Mouse (Mus musculus) ES-Bruce4 (cell line): ENCODE measurements around the gene Olfr524. TPM values are rescaled to one million over a fixed set of nuclear protein-coding genes. Genes with fewer than 3 reads are reported as not detected.
A peak's percentile ranks its signal among the peaks of the same experiment; 100 is the strongest.

Experiments
- H3K27ac ChIP-seq: 2 replicates; pipeline ENCODE4 v1.5.1; 2012; ENCODE audit warnings: low read length, inconsistent platforms; ENCODE audit not compliant: insufficient read depth
- H3K27me3 ChIP-seq: 2 replicates; pipeline ENCODE4 v1.6.1; 2012; ENCODE audit warnings: mild to moderate bottlenecking, low read length, inconsistent platforms; ENCODE audit not compliant: control insufficient read depth, poor library complexity, insufficient read depth, severe bottlenecking
- H3K36me3 ChIP-seq: 2 replicates; pipeline ENCODE4 v1.6.1; 2012; ENCODE audit warnings: inconsistent platforms, mild to moderate bottlenecking, low read length, moderate library complexity; ENCODE audit not compliant: control insufficient read depth, poor library complexity, insufficient read depth, severe bottlenecking
- H3K4me1 ChIP-seq: one replicate; pipeline ENCODE4 v1.8.1; 2011; ENCODE audit warnings: low read length; ENCODE audit not compliant: control insufficient read depth, insufficient read depth
- H3K4me3 ChIP-seq: 2 replicates; pipeline ENCODE4 v1.5.1; 2011; ENCODE audit warnings: low read depth, mild to moderate bottlenecking, low read length
- H3K9ac ChIP-seq: 2 replicates; pipeline ENCODE4 v1.6.1; 2012; ENCODE audit warnings: low read depth, mild to moderate bottlenecking, inconsistent platforms; ENCODE audit not compliant: poor library complexity, severe bottlenecking
- H3K9me3 ChIP-seq: replicated peaks from 2 replicates; pipeline ENCODE4 v1.6.1; 2012; ENCODE audit warnings: mild to moderate bottlenecking, low read length, inconsistent platforms; ENCODE audit not compliant: control insufficient read depth, poor library complexity, insufficient read depth, severe bottlenecking
- CTCF ChIP-seq: IDR thresholded peaks from one replicate; pipeline ENCODE4 v1.8.1; 2011; ENCODE audit warnings: low read depth, low read length
- EP300 ChIP-seq: IDR thresholded peaks from 2 replicates; pipeline ENCODE4 v1.6.1; 2011; ENCODE audit warnings: low read depth, low read length; ENCODE audit not compliant: insufficient read depth
- POLR2A ChIP-seq: IDR thresholded peaks from one replicate; pipeline ENCODE4 v1.8.1; 2011; ENCODE audit warnings: low read length; ENCODE audit not compliant: insufficient read depth
- polyA plus RNA-seq: library from polyadenylated mRNA; stranded (reverse); fragments of >200 nt; gene quantifications from 2 replicates; pipeline ENCODE4 v1.2.4, GENCODE M21; 2011; ENCODE audit warnings: low read depth; ENCODE audit not compliant: missing spikeins, insufficient read depth, insufficient read length

Olfr524 gene
- polyA plus RNA-seq, 1 experiment: not detected

- no peaks in the 10 kb centered on the region for H3K27me3 ChIP-seq
- no peaks in the 10 kb centered on the region for H3K9me3 ChIP-seq
- no peak within 1 kb of the TSS for H3K27ac ChIP-seq
- no peak within 1 kb of the TSS for H3K4me3 ChIP-seq
- no peaks in the 10 kb centered on the region for H3K36me3 ChIP-seq
- TF ChIP-seq EP300 (no peak), POLR2A (no peak), CTCF (no peak)
- H3K4me1 ChIP-seq: no peaks in the 10 kb centered on the region
- no peak within 1 kb of the TSS for H3K9ac ChIP-seq
Observed at GRCm38 (mm10) chr7:140164664-140165063, 41.1 kb downstream of the Olfr524 start, which contains the start of gene Olfr522. Olfr522 (minus strand) TSS chr7:140164764.

- Histone ChIP-seq H3K36me3 (no peaks in the 10 kb centered on the region), H3K4me3 (no peak overlapping the region), H3K4me1 (no peaks in the 10 kb centered on the region), H3K9ac (no peak overlapping the region), H3K27me3 (no peaks in the 10 kb centered on the region), H3K9me3 (no peaks in the 10 kb centered on the region), H3K27ac (no peak overlapping the region)
- TF ChIP-seq POLR2A (no peak), CTCF (no peak), EP300 (no peak)
Observed at GRCm38 (mm10) chr7:140160363-140160762, 45.4 kb downstream of the Olfr524 start.

GRCm38 (mm10) chr7:140154218-140154927, 51.4 kb downstream of the Olfr524 start, which contains the start of gene Sprn:
Sprn (minus strand) TSS chr7:140154877.
- TF ChIP-seq POLR2A: no peak
- TF ChIP-seq CTCF: no peak
- no peak for TF ChIP-seq EP300
- H3K9ac ChIP-seq: peak within 1 kb of the TSS; percentile 33

GRCm38 (mm10) chr7:140153829-140154217, 51.9 kb downstream of the Olfr524 start:
- H3K9ac ChIP-seq: peak overlapping the region; percentile 33
- no peaks in the 10 kb centered on the region for H3K9me3 ChIP-seq
- H3K36me3 ChIP-seq: no peaks in the 10 kb centered on the region
- H3K27me3 ChIP-seq: no peaks in the 10 kb centered on the region
- no peaks in the 10 kb centered on the region for H3K4me1 ChIP-seq
- TF ChIP-seq EP300: no peak
- TF ChIP-seq CTCF: no peak
- no peak for TF ChIP-seq POLR2A
- peak overlapping the region; percentile 41 for H3K4me3 ChIP-seq
- no peak overlapping the region for H3K27ac ChIP-seq

More at GRCm38 (mm10) chr7:140154218-140154927, 51.4 kb downstream of the Olfr524 start, which contains the start of gene Sprn:
- Histone ChIP-seq H3K4me3 (peak within 1 kb of the TSS; percentile 41), H3K27ac (no peak within 1 kb of the TSS), H3K4me1 (no peaks in the 10 kb centered on the region), H3K27me3 (no peaks in the 10 kb centered on the region), H3K36me3 (no peaks in the 10 kb centered on the region), H3K9me3 (no peaks in the 10 kb centered on the region)

- H3K36me3 ChIP-seq: no peaks in the 10 kb centered on the region
- H3K9me3 ChIP-seq: no peaks in the 10 kb centered on the region
- TF ChIP-seq EP300 (no peak), CTCF (no peak), POLR2A (no peak)
- H3K4me3 ChIP-seq: peak overlapping the region; percentile 34
- no peak overlapping the region for H3K27ac ChIP-seq
- no peaks in the 10 kb centered on the region for H3K4me1 ChIP-seq
- H3K27me3 ChIP-seq: no peaks in the 10 kb centered on the region
- peak overlapping the region; percentile 33 for H3K9ac ChIP-seq
Observed at GRCm38 (mm10) chr7:140153383-140153782, 52.4 kb downstream of the Olfr524 start.

Other genes with a start within 250 kb of the Olfr524 start
- gene 6430531B16Rik, start 227.2 kb downstream of the Olfr524 start, polyA plus RNA-seq: 3.6 and 3.9 TPM in 2 replicates
- gene Adam8, start 213.4 kb downstream of the Olfr524 start, polyA plus RNA-seq: 9.2 and 10.6 TPM in 2 replicates
- gene Zfp511, start 169.6 kb downstream of the Olfr524 start, polyA plus RNA-seq: 22.3 and 25.4 TPM in 2 replicates
- 36.3 and 38.3 TPM in 2 replicates for gene Tubgcp2, start 169.3 kb downstream of the Olfr524 start, polyA plus RNA-seq
- not detected in 2 replicates for gene Msx3, start 156.9 kb downstream of the Olfr524 start, polyA plus RNA-seq
- 0.84 and 0.91 TPM in 2 replicates for gene Caly, start 123.4 kb downstream of the Olfr524 start, polyA plus RNA-seq
- not detected in 2 replicates for gene Prap1, start 112.6 kb downstream of the Olfr524 start, polyA plus RNA-seq
- 24.1 and 30.6 TPM in 2 replicates for gene Fuom, start 103.5 kb downstream of the Olfr524 start, polyA plus RNA-seq
- gene Paox, start 90.2 kb downstream of the Olfr524 start, polyA plus RNA-seq: 19.6 and 21.4 TPM in 2 replicates
- 107 and 109 TPM in 2 replicates for gene Echs1, start 89.5 kb downstream of the Olfr524 start, polyA plus RNA-seq
- 43.2 and 44.0 TPM in 2 replicates for gene Mtg1, start 68.4 kb downstream of the Olfr524 start, polyA plus RNA-seq
- gene Sprn, start 51.1 kb downstream of the Olfr524 start, polyA plus RNA-seq: 0.24 TPM in 1 of 2 replicates, not detected in the other
- gene Olfr522, start 41.2 kb downstream of the Olfr524 start, polyA plus RNA-seq: not detected in 2 replicates
- not detected in 2 replicates for gene Olfr523, start 32.7 kb downstream of the Olfr524 start, polyA plus RNA-seq
- gene Cd163l1, start 12.3 kb upstream of the Olfr524 start, polyA plus RNA-seq: not detected in 2 replicates
- not detected in 2 replicates for gene 5830411N06Rik, start 41.3 kb upstream of the Olfr524 start, polyA plus RNA-seq
- not detected in 2 replicates for gene Olfr525, start 114.9 kb upstream of the Olfr524 start, polyA plus RNA-seq
- not detected in 2 replicates for gene Olfr527, start 128.1 kb upstream of the Olfr524 start, polyA plus RNA-seq
- not detected in 2 replicates for gene Olfr60, start 155.7 kb upstream of the Olfr524 start, polyA plus RNA-seq
- gene Olfr530, start 170.4 kb upstream of the Olfr524 start, polyA plus RNA-seq: not detected in 2 replicates
- not detected in 2 replicates for gene Olfr531, start 197.0 kb upstream of the Olfr524 start, polyA plus RNA-seq
- not detected in 2 replicates for gene Olfr532, start 215.7 kb upstream of the Olfr524 start, polyA plus RNA-seq